Mouse (Mus musculus): Measurements from ENCODE around the gene Hoxc13.

Hoxc13 gene

DNA sequence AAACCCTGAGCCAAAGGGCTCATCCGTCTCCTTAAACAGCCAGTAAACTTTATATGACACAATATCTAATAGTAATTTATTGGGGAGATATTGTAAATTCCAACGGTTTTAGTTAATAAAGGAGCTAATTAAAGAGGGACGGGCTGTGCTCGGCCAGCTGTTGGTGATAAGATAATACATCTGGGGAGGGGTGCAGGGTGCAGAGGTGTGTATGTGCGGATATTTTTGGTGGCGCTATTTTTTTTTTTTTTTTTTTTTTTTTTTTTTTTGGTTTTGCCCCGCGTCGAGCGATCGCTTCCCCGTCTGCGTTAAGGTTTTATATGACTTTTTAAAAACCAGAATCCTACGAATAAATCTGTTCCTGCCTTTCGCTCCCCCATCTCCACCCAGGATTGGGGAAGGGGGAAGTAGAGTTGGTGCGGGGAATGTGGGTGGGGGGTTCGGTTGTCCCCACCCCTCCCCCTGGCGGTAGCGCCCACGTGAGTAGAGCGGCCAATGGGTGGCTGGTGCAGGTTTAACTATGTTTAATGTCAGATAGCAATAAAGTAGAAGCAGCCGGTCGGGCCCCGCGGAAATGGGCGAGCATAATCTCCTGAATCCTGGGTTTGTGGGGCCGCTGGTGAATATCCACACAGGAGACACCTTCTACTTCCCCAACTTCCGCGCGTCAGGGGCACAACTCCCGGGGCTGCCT, 15.5 kb downstream of the Hoxc13 start, which contains the start of gene Hoxc12:
Gene Hoxc12 (plus strand): TSS at position 479 of the 694 bp plus-strand sequence.
- no peak for DNase-seq (ENCODE audit: low spot score in 2 of 2)

DNA sequence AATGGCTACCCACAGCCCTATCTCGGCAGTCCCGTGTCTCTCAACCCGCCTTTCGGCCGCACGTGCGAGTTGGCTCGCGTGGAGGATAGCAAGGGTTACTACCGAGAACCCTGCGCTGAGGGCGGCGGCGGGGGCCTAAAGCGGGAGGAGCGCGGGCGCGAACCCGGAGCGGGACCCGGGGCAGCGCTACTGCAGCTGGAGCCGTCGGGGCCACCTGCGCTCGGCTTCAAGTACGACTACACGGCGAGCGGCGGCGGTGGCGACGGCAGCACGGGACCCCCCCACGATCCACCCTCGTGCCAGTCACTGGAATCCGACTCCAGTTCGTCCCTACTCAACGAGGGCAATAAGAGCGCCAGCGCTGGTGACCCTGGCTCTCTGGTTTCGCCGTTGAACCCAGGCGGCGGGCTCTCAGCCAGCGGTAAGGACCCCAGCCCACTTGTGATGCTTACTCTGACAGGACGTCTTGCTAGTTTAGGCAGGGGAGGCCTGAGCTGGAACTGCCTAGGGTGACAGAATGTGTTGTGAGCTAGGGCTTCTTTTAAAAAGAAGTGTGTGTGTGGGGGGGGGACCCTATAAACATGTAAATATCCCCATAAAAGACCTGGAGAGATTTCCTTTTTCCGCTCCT, 16.2 kb downstream of the Hoxc13 start:
- DNase-seq (ENCODE audit: low spot score in 2 of 2), result no peak

DNA sequence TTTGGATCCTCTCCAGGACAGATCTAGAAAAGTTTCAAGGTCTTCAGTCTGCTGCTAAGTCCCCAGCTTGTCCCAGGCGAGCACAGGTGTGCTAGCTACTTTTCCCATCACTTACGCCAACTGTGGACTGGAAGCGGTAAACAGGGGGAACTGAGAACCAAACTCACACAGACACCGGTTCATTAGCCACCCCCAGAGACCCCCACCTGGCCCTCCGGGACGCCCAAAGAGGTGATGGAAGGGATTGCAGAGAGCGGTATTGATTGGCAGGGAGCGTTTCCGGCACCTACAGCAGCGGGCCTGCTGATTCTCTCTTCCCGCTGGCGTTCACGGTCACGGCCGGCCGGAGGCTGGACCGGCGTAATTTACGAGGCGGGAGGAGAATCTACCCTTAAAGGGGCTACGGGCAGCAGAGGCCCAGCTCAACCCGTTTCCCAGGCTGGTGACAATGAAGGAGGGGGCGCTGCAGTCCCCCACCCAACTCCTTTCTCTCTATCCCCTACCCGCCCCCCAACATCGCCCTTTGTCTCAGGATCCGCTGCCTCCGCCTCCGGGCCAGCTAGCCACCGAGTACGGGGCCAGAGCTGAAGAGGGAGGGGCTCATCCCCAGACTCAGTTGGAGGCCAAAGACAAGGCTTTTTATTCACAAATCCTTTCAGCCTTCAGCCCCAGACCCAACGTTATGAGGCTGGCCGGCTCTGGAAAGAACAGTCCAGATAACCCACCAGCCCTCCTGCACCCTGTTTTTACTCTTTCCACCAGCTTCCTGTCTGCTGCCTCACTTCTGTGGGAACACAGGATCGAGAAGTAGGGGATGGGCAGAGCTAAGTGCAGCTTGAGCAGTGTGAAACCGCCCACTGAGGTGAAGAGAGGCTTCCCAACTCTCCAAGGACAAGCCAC, 18.6 kb downstream of the Hoxc13 start:
- DNase-seq (ENCODE audit: low spot score in 2 of 2), result no peak

DNA sequence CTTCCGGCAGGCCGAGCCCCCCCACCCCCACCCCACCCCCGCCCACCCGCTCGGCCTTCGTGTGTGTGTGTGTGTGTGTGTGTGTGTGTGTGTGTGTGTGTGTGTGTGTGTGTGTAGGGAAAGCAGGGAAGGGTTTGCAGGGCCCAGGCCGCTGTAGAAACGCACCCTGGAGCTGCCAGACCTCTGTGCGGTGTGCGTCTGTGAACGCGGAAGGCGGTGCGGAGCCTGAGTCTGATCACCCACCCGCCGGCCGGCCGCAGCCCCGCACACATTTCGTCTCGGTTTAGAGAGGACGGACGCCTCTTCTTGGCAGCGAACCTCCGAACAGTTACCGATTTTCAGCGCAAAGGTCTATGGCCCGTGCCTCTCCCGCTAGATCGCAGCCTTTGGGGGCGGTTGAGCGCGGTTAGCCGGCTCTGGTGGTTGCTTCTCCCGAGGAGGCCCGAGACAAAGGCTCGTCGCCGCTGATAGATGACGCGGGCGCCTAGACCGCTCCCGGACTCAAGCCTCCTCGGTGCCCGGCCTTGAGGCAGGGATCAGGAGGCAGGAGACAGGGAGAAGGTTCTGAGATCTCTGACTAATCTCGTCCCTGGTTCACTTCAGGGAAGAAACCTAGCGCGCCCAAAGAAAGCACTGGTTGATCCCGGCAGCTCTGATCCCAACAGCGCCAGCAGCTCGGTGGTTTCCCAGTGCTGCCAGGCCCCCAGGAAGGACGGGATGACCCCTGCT, 22.0 kb downstream of the Hoxc13 start:
- DNase-seq (ENCODE audit: low spot score in 2 of 2), result no peak

DNA sequence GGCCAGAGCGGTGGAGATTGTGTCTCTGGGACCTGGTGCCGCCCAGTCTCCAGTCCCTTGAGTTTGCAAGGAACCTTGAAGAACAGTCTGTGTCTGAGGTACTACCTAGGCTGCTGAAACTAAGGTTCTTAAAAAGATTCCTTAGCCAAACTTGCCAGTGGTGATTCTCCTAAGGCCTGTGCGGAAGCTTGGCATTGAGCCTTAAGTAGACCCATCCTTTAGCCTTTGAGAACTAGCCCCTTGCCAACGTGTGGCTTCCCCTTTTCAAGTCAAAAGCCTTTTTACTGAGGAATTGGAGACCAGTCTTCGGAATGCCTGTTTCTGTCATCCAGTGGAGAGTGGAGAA, 22.5 kb downstream of the Hoxc13 start:
- DNase-seq (ENCODE audit: low spot score in 2 of 2), result no peak

DNA sequence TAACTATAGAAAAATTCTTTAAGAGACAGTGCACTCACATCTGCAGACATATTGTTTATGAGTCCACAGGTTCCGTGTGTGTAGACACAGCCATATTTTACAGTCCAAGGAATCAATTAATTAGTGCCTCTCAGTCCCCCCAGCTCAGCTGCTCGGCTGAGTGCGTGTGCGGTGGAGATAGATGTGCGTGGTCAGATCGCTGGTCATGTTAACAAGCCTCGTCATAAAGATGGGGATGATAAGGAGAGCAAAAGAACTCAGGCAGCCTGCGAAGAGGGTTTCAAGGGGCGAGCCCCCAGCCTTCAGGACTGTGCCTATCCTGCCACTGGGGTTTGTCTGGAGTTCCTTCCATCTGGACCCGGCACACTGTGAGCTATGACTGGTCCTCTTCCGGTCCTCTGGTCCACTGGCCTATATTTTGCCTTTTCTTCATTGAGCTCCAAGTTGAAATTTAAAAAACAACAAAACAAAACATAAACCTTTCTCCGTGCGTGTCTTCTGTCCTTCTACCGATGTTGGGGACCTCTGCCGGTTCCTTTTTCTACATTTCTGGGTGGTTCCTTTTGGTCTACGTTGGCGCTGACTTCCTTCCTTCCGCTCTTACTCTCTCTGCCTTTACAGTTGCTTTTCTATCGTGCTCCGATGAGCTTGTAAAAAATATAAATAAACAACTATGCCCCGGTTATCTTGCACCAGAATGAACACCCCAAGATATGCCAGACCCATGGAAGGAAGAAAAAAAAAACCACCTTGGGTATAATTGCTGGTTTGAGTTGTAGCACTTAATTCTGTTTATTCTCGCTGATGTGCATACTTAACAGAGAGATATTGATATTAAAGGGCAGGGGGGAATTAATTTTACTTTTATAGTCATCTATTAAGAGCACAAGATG, 24.5 kb downstream of the Hoxc13 start:
- DNase-seq (ENCODE audit: low spot score in 2 of 2), result no peak

DNA sequence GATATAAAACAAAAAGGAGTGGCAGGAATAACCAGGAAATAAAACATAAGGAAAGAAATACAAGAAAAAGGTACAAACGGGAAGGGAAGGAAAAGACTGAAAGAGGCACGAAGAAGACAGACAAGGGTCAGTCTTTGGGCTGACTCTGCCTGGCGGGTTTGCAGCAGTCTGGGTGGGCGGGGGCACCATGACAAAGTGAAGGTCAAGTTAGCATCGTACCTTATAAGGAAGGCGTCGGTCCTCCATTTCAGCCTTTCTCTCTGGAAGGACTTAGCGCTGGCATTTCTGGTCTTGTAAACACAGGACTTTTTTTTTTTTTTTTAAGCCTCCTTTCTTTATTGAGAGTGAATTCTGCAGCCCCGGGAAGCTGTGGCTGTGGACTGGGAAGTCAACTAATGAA, 26.4 kb downstream of the Hoxc13 start:
- no peak for DNase-seq (ENCODE audit: low spot score in 2 of 2)

DNA sequence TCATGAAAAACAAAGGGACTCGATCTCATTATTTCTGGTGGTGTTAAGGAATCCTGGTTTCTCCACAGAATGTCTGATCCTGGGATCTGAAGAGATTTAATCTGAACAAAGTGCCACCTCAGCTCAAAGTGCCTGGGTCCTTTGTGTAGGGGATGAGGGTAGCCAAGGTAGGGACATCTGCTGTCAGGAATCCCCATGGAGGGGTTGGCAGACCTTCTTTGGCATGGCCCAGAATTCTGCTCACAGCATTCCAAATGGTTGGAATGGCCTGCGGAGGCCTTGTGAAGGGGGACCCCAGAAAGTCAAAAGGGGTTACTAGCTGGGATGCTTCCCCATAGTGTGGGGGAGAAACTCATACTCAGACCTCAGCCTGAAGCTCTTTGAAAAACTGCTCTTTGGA, 27.9 kb downstream of the Hoxc13 start:
- no peak for DNase-seq (ENCODE audit: low spot score in 2 of 2)

DNA sequence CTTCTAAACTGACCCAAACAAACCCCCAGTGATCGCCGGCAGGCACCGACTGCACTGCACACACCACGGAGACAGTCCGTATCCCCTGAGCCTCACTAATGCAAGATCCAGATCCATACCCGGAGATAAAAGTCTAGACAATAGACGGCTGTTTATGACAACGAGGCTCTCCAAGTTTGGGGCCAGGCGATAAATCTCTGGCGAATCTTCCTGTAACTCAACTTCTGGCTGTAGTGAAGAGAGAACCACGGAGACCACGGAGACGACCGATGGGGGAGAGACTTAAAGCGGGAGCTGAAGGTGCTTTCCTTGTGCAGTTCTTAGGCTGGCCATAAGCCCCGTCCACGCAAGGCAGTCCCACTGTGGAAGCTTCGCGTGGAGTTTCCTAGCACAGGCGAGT, 28.8 kb downstream of the Hoxc13 start:
- no peak for DNase-seq (ENCODE audit: low spot score in 2 of 2)

DNA sequence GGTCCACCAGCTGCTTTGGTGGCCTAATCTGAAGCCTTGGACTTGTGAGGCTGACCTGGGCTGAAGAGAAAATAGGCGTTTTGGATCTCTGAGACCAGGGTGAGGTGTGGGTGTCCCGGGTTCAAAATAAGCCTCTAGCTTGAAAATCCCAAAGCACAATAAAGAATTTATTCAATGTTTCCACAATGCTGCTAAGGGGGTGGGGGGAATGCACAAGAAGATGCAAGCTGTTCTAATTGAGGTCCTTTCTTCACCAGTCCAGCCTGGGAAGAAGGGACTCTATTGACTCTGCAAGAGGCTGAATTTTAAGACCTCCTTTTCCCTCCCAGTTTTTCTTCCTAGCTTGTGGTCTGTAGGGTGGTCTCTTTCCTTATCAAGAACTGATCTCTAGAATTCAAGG, 30.0 kb downstream of the Hoxc13 start:
- DNase-seq (ENCODE audit: low spot score in 2 of 2), result no peak

DNA sequence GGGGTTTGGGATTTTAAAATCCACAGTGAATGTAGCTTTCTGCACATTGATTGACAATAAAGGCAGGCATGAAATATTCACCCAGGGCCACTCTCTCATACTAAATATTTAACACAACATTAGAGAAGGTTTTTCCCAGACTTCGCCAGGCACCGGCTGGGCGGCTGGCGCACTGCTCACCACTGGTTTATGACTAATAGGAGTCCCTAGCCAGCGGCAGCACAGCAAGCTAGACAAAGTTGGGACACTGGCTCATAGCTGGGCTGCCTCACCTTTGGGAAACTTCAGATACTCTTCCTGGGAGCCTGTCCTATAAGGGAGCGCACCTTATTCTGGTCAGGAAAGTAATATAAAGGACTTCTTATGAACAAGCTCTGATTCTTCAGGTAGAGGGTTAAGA, 32.7 kb downstream of the Hoxc13 start:
- no peak for DNase-seq (ENCODE audit: low spot score in 2 of 2)

DNA sequence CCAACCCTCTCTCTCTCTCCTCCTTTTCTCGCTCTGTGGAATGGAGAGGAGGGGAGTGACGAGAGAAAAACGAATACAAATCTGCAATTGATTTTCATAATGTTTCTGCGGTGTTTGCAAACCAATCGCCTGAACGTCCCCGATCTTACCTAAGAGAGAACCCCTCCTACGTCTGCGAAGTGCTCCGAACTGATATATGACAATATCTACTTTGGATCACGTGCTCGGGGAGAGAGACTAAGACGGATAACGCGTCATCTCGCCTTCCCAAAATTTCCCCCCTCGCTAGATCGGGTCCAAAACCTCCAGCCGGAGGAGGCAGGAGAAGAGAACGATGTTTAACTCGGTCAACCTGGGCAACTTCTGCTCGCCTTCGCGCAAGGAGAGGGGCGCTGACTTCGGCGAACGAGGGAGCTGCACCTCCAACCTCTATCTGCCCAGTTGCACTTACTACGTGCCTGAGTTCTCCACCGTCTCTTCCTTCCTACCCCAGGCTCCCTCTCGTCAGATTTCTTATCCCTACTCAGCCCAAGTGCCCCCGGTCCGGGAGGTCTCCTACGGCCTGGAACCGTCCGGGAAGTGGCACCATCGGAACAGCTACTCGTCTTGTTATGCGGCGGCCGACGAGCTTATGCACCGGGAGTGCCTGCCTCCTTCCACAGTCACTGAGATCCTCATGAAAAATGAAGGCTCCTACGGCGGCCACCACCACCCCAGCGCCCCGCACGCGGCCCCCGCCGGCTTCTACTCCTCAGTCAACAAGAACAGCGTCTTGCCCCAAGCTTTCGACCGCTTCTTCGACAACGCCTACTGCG, 33.5 kb downstream of the Hoxc13 start, which contains the start of gene Hoxc11:
Gene Hoxc11 (plus strand): TSS at position 236 of the 815 bp plus-strand sequence.
- DNase-seq (ENCODE audit: low spot score in 2 of 2), result no peak

DNA sequence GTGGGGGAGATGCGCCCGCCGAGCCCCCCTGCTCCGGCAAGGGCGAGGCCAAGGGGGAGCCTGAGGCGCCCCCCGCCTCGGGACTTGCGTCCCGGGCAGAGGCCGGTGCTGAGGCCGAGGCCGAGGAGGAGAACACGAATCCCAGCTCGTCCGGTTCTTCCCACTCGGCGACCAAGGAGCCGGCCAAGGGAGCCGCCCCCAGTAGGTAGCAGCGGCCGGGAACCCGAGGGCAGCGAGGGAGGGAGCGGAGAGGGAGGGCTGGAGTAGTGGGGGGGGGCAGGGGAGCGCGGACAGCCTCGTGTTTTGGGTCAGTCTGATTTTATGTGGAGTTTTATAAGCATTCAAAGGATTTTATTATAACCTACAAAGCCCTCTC, 34.1 kb downstream of the Hoxc13 start:
- no peak for DNase-seq (ENCODE audit: low spot score in 2 of 2)

DNA sequence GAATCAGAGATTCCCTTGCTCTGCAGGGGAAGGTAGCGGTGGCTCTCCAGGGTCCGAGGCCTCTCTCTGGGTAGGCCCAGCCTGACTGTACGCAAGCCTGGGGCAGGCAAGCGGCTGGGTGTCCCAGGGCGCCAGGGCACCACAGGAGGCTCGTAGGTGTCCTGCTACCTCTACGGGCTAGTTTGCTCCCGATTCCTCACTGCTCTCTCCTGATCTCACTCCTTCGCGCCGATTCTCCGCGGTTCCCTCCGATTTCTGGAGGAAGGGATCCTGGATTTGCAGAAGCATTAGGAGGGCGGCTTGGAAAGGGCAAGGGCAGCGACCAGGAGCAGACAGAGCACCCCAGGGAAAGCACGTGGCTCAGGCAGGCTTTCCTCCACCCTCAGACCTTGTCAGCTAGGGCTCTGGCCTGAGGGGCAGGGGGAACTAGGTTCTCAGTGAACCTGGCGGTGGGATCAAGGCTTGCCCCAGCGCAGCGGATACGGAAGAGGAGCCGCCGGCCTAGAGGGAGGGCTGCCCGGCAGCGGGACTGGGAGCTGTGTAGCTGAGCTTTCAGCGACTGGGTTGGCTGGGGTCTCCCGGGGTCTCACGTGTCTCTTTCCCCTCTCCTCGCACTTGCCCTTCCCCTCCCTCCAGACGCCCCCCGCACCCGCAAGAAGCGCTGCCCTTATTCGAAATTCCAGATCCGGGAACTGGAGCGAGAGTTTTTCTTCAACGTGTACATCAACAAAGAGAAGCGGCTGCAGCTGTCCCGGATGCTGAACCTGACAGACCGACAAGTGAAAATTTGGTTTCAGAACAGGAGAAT, 35.1 kb downstream of the Hoxc13 start:
- no peak for DNase-seq (ENCODE audit: low spot score in 2 of 2)

DNA sequence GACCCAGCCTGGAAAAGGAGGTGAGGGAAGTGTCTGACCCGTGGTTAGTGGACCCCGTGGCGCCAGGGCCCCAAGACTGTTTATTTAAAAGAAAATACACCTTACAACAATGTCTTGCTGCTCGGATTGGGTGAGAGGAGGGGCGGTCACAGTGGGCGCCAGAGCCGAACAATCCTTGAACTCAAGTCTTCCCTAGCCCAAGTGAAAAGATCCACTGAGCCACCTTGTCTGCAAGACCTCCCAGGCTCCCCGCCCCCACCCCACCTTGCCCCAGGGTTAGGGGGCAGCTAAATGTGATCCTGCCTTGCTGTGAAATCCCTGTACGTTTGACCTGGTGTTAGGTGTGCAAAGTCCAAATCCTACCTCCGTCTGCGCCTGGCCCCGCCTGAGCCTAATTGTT, 36.0 kb downstream of the Hoxc13 start:
- no peak for DNase-seq (ENCODE audit: low spot score in 2 of 2)

DNA sequence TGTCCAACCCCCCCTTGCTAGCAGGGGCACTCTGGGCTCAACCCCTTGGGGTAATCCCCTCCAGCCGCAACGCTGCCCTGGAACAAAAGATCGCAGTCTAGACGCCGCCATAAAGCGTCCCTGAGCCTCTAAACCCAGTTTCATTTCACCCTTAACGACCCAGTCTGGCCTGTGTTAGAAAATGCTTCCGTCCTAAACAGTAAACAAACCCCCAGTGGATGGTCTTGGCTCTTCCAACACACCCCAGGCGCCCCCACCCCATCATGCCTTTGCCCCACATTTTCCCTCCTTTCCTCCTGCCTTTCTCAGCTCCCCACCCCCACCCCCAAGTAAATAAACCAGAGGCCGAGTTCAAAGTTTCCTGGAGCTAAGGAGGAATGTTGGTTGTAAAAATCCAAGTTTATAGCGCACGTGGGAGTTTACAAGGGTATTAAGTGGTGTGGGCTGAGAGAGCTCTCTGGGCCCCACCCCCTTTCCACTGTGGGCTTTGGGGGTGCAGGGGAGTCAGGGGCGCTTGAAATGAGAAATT, 38.8 kb downstream of the Hoxc13 start:
- no peak for DNase-seq (ENCODE audit: low spot score in 2 of 2)

DNA sequence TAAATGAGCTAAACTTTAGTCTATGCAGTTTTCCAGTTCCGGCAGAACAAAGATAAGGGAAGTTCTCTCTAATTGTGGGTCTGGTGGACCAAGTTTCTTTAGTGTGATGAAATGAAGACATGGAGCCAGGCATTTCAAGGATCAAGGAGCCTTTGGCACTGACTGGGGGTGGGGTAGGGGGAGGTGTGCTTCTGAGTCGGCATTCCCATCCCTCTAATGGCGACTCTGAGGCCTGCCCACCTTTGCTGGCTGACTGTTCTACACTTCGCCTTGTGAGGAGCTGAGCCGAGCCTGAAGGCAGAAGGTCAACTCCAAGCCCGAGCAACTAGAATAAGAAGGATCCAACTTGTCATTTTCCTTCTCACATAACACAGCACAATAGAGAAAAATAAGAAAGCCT, 40.8 kb downstream of the Hoxc13 start:
- no peak for DNase-seq (ENCODE audit: low spot score in 2 of 2)

DNA sequence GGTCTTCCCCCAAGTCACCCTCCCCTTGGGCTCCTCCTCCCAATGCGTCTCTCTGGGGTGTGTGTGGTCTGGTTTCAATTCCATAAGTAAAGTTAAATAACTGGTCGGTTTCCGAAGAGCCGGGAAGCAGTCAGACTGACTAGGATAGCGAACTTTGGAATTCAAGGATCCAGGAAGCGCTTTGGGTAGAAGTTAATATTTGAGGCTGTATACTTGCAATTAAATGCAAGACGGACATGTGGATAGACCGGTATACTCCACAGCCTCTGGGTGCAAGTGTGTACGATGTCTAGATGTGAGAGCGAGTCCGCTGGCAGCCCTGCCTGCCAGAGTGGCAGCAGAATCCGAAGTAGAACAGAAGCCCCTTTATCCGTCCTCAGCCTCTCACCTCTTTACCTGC, 41.6 kb downstream of the Hoxc13 start:
- no peak for DNase-seq (ENCODE audit: low spot score in 2 of 2)

DNA sequence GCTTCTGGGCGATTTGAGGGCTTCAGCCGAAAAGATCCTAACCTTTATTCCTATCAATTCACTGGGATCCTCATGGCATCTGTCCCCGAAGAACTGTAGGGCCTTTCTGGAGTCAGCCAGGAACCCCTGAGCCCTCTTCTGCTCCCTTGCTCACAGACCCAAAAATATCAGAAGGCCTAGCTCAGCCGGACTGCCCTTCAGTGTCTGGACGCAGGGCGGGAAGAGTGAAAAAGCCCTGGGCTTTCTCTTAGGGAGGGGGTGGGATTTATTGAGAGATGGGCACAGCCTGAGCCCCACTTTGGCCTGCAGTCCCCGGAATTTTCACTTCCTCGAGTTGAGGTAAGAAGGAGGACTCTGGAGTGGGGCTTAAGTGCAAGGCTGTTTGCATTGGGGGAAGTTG, 42.4 kb downstream of the Hoxc13 start:
- DNase-seq (ENCODE audit: low spot score in 2 of 2), result no peak

Measured in spleen, postnatal 14 days (tissue).